Mouse (Mus musculus) c-Kit-positive CD71-positive TER-119-positive erythroid progenitor cells, embryonic 14.5 days (primary cell): ENCODE data around the gene Tmem214.
A peak's percentile ranks its signal among the peaks of the same experiment; 100 is the strongest.

Source experiments
- DNase-seq: peaks from one replicate; pipeline ENCODE4 v3.0.0-alpha.2; 2013; ENCODE audit warnings: low spot score

Gene Tmem214

GRCm38 (mm10) chr5:30867712-30868111 is at the start of gene Tmem214:
Gene Tmem214 (plus strand): TSS chr5:30868012.
- no peak for DNase-seq

- no peak for DNase-seq
Observed at GRCm38 (mm10) chr5:30818758-30819309, 49.0 kb upstream of the Tmem214 start.

GRCm38 (mm10) chr5:30822689-30823088 is 45.1 kb upstream of the Tmem214 start:
- no peak for DNase-seq

- DNase-seq = no peak
Observed at GRCm38 (mm10) chr5:30823091-30823490, 44.7 kb upstream of the Tmem214 start.

- DNase-seq = no peak
Observed at GRCm38 (mm10) chr5:30824124-30824988, 43.5 kb upstream of the Tmem214 start.

GRCm38 (mm10) chr5:30825166-30825565 is 42.6 kb upstream of the Tmem214 start:
- no peak for DNase-seq

GRCm38 (mm10) chr5:30825821-30826220 is 42.0 kb upstream of the Tmem214 start:
- DNase-seq = no peak

- no peak for DNase-seq
Observed at GRCm38 (mm10) chr5:30833416-30833815, 34.4 kb upstream of the Tmem214 start.

GRCm38 (mm10) chr5:30839731-30840130 is 28.1 kb upstream of the Tmem214 start:
- DNase-seq = no peak

GRCm38 (mm10) chr5:30841896-30842295 is 25.9 kb upstream of the Tmem214 start:
- DNase-seq = no peak

- DNase-seq = no peak
Observed at GRCm38 (mm10) chr5:30849891-30850555, 17.8 kb upstream of the Tmem214 start.

- DNase-seq = no peak
Observed at GRCm38 (mm10) chr5:30850556-30850925, 17.3 kb upstream of the Tmem214 start.

- no peak for DNase-seq
Observed at GRCm38 (mm10) chr5:30853522-30853921, 14.3 kb upstream of the Tmem214 start.

- no peak for DNase-seq
Observed at GRCm38 (mm10) chr5:30855674-30856073, 12.1 kb upstream of the Tmem214 start.

GRCm38 (mm10) chr5:30856124-30856523 is 11.7 kb upstream of the Tmem214 start:
- no peak for DNase-seq

- no peak for DNase-seq
Observed at GRCm38 (mm10) chr5:30863852-30864251, 4.0 kb upstream of the Tmem214 start.

GRCm38 (mm10) chr5:30864322-30864721 is 3.5 kb upstream of the Tmem214 start:
- DNase-seq = no peak

- DNase-seq = no peak
Observed at GRCm38 (mm10) chr5:30866871-30867270, 941 bp upstream of the Tmem214 start.

- no peak for DNase-seq
Observed at GRCm38 (mm10) chr5:30868981-30869380, 1.2 kb downstream of the Tmem214 start.

- DNase-seq = peak; percentile 80
Observed at GRCm38 (mm10) chr5:30869405-30870130, 1.8 kb downstream of the Tmem214 start.

GRCm38 (mm10) chr5:30870131-30870406 is 2.3 kb downstream of the Tmem214 start:
- no peak for DNase-seq

- no peak for DNase-seq
Observed at GRCm38 (mm10) chr5:30872574-30872973, 4.8 kb downstream of the Tmem214 start.

GRCm38 (mm10) chr5:30874365-30874764 is 6.6 kb downstream of the Tmem214 start:
- DNase-seq = no peak
